Mouse (Mus musculus) liver, embryonic 14.5 days (tissue): ENCODE results near the gene Ankrd7. TPM values are rescaled to one million over a fixed set of nuclear protein-coding genes. Genes with fewer than 3 reads are reported as not detected.
"Not testable (repeated sequence)": the region's sequence is repeated elsewhere in the genome, so short reads cannot be mapped to it uniquely, and the experiment has no call there.

ENCODE experiments used
- ATAC-seq: fragments of 200-750 bp; cut with Nextera tagmentation; 2 replicates; pipeline ENCODE4 v1.8.0; 2017; ENCODE audit warnings: moderate number of reproducible peaks, mild to moderate bottlenecking, moderate library complexity; ENCODE audit not compliant: insufficient read depth
- DNase-seq, 3 experiments: peaks; one replicate each; pipeline ENCODE4 v3.0.0-alpha.2; 2012 to 2013; ENCODE audit warnings: low read depth in 3 of 3, low spot score in 3 of 3
- H3K27ac ChIP-seq: fragments of 300-500 bp; sonication (generic); 2 replicates; pipeline ENCODE4 v1.5.1; 2014; ENCODE audit warnings: moderate library complexity, mild to moderate bottlenecking, control low read depth, inconsistent platforms
- H3K27me3 ChIP-seq: fragments of 300-500 bp; sonication (generic); 2 replicates; pipeline ENCODE4 v1.6.1; 2014; ENCODE audit warnings: mild to moderate bottlenecking, low read length, moderate library complexity; ENCODE audit not compliant: control insufficient read depth, insufficient read depth
- H3K36me3 ChIP-seq: fragments of 300-500 bp; sonication (generic); replicated peaks from 2 replicates; pipeline ENCODE4 v1.6.1; 2014; ENCODE audit warnings: low read depth; ENCODE audit not compliant: control insufficient read depth, insufficient read depth
- H3K4me1 ChIP-seq, 2 experiments: fragments of 200-500 bp in 1 of 2; fragments of 300-500 bp in 1 of 2; sonication (generic) in 1 of 2; replicated peaks; 2 replicates each; pipeline ENCODE4 v1.6.1; 2012 to 2014; ENCODE audit warnings: antibody characterized with exemption in 1 of 2, inconsistent platforms in 1 of 2, low read length in 1 of 2; ENCODE audit not compliant: control insufficient read depth in 2 of 2, insufficient read depth in 2 of 2
- H3K4me2 ChIP-seq: fragments of 300-500 bp; sonication (generic); 2 replicates; pipeline ENCODE4 v1.6.1; 2014; ENCODE audit warnings: low read depth, mild to moderate bottlenecking, control low read depth, moderate library complexity
- H3K4me3 ChIP-seq, 2 experiments: fragments of 200-500 bp in 1 of 2; fragments of 300-500 bp in 1 of 2; sonication (generic) in 1 of 2; 2 replicates each; pipeline ENCODE4 v1.5.1; 2012 to 2014; ENCODE audit warnings: low read depth in 2 of 2, low read length in 2 of 2, mild to moderate bottlenecking in 2 of 2, control low read depth in 1 of 2, inconsistent platforms in 1 of 2, moderate library complexity in 1 of 2; ENCODE audit not compliant: insufficient read depth in 1 of 2
- H3K9ac ChIP-seq: fragments of 300-500 bp; sonication (generic); replicated peaks from 2 replicates; pipeline ENCODE4 v1.6.1; 2014; ENCODE audit warnings: mild to moderate bottlenecking, control low read depth, moderate library complexity
- H3K9me3 ChIP-seq: fragments of 300-500 bp; sonication (generic); 2 replicates; pipeline ENCODE4 v1.6.1; 2016; ENCODE audit warnings: low read length, mixed read lengths; ENCODE audit not compliant: control insufficient read depth
- CTCF ChIP-seq: IDR thresholded peaks from 2 replicates; pipeline ENCODE4 v1.5.1; 2016; ENCODE audit warnings: antibody characterized with exemption, low read depth, control low read depth
- EP300 ChIP-seq: IDR thresholded peaks from 2 replicates; pipeline ENCODE4 v1.6.1; 2016; ENCODE audit warnings: antibody characterized with exemption, low read depth
- WGBS: fragments of 180-500 bp; shearing (Covaris S2); extraction: QIAGEN DNeasy Blood & Tissue Kit; methylation state at CpG from one replicate; pipeline ENCODE4 v1.1.7; 2014; ENCODE audit not compliant: insufficient replicate concordance; 5-methylcytosine and 5-hydroxymethylcytosine counted together
- polyA plus RNA-seq, 2 experiments: library from polyadenylated mRNA; depleted of rRNA in 1 of 2; stranded (reverse) in 1 of 2; unstranded in 1 of 2; fragments of >200 nt; fragmentation: Nextera tagmentation in 1 of 2; extraction: Ambion mirVana in 1 of 2; gene quantifications; 2 replicates each; pipeline versions ENCODE4 v1.2.1 to v1.2.3; 2012 to 2014

The Ankrd7 gene
- polyA plus RNA-seq (2012; rRNA removed) (0.02 TPM in 1 of 2 replicates, not detected in the other), polyA plus RNA-seq (2014; fragmentation: Nextera tagmentation; extraction: Ambion mirVana) (0.11 TPM in 1 of 2 replicates, not detected in the other)

DNA sequence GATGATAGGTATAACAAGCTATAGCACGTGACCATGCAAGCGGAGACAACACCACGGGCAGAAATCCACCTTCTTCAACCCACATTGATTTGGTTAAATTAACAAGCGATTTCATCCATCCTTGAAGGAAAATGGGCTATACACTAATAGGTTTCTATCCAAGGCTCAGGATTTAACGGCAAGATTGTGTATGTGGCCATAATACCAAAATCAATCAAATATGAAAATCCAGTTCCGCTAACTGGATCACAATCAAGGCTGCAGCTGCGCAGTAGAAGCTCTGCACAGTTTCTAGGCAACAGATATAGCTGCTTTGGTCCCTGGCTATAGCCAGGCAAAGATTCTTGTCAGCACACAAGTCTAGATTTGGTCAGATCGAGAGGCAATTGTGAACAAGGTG, at the start of gene Ankrd7:
Gene Ankrd7 (plus strand): TSS at position 301 of the 400 bp plus-strand sequence.
- Histone ChIP-seq H3K27ac (no peak within 1 kb of the TSS), H3K4me3 (no peak within 1 kb of the TSS), H3K36me3 (no peaks in the 10 kb centered on the region), H3K9me3 (no peaks in the 10 kb centered on the region), H3K4me1 (no peaks in the 10 kb centered on the region), H3K9ac (no peak within 1 kb of the TSS), H3K27me3 (no peaks in the 10 kb centered on the region), H3K4me2 (no peak within 1 kb of the TSS)
- no peak for DNase-seq
- WGBS, result 74% methylated on average over 8 of the region's 8 CpGs
- TF ChIP-seq EP300 (no peak), CTCF (no peak)
- ATAC-seq, result no peak

GRCm38 (mm10) chr6:18819343-18819742, 46.8 kb upstream of the Ankrd7 start:
- peak; percentile 51; the same call in 1 of the 2 replicates for TF ChIP-seq CTCF
- TF ChIP-seq EP300, result no peak
- 13% methylated on average over 4 of the region's 4 CpGs for WGBS
- Histone ChIP-seq H3K36me3 (no peaks in the 10 kb centered on the region), H3K27me3 (no peaks in the 10 kb centered on the region), H3K27ac (no peak overlapping the region), H3K4me2 (no peak overlapping the region), H3K9me3 (no peaks in the 10 kb centered on the region), H3K9ac (no peak overlapping the region), H3K4me1 (no peaks in the 10 kb centered on the region), H3K4me3 (no peak overlapping the region)
- DNase-seq (peak in 2 of 3 experiments; percentile 1 to 7), ATAC-seq (no peak)

DNA sequence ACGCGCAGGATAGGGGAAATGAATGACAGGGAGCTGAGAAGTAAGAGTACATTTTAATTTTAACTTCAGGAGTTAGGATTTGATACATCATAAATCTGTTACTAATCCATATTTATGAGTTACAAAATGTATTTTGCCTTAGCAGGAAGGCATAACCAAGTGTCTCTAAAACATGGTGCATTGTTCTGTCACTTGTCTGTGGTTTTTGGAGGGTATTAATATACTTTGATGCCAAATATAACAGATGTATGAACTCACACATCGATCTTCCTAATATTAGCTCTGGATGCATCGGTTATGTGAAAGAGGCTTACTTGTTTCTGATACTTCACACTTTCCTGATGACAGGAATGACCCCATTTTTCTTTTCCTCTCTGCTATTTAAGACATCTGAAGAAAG, 45.9 kb upstream of the Ankrd7 start:
- DNase-seq (no peak), ATAC-seq (no peak)
- H3K9me3 ChIP-seq, result no peaks in the 10 kb centered on the region
- H3K36me3 ChIP-seq, result no peaks in the 10 kb centered on the region
- no peak overlapping the region for H3K9ac ChIP-seq
- H3K4me2 ChIP-seq, result no peak overlapping the region
- H3K4me3 ChIP-seq, result no peak overlapping the region
- no peaks in the 10 kb centered on the region for H3K4me1 ChIP-seq
- whole genome bisulfite sequencing, result 53% methylated on average over 4 of the region's 4 CpGs
- H3K27me3 ChIP-seq, result no peaks in the 10 kb centered on the region
- no peak overlapping the region for H3K27ac ChIP-seq
- TF ChIP-seq CTCF, result no peak
- no peak for TF ChIP-seq EP300

DNA sequence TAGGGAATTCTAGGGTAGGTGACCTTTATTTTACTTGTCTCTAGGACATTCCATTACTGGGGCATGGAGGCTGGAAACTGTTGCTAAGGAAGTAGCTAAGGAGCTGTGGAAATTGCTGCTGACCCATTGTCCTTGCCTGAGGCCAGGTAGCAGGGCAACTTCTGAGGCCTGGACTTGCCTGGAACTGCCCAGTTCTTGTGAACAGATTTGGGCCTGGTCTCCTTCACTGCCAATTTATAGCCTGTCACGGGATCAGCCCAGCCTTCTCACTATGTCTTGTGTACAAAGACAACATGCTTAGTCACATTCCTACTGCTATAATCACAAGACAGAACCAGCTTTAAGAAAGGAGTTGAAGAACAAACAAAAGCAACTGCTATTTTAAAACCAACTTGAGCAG, 43.3 kb upstream of the Ankrd7 start:
- DNase-seq, result no peak
- 50% methylated on average over 1 of the region's 1 CpGs for WGBS
- TF ChIP-seq EP300 (no peak), CTCF (no peak)
- no peaks in the 10 kb centered on the region for H3K9me3 ChIP-seq
- no peaks in the 10 kb centered on the region for H3K4me1 ChIP-seq
- no peaks in the 10 kb centered on the region for H3K27me3 ChIP-seq
- H3K4me3 ChIP-seq, result no peak overlapping the region
- ATAC-seq, result no peak
- H3K27ac ChIP-seq, result no peak overlapping the region
- no peaks in the 10 kb centered on the region for H3K36me3 ChIP-seq
- H3K9ac ChIP-seq, result no peak overlapping the region
- no peak overlapping the region for H3K4me2 ChIP-seq

- WGBS, result 32% methylated on average over 1 of the region's 1 CpGs
- Histone ChIP-seq H3K27ac (no peak overlapping the region), H3K9ac (no peak overlapping the region), H3K36me3 (no peaks in the 10 kb centered on the region), H3K4me2 (no peak overlapping the region), H3K9me3 (no peaks in the 10 kb centered on the region), H3K4me1 (no peaks in the 10 kb centered on the region), H3K27me3 (no peaks in the 10 kb centered on the region), H3K4me3 (no peak overlapping the region)
- TF ChIP-seq EP300 (no peak), CTCF (no peak)
- ATAC-seq (no peak), DNase-seq (no peak)
Observed at GRCm38 (mm10) chr6:18832958-18833357, 33.2 kb upstream of the Ankrd7 start.

GRCm38 (mm10) chr6:18844529-18844928, 21.6 kb upstream of the Ankrd7 start:
- not testable (repeated sequence) for H3K4me3 ChIP-seq, H3K27me3 ChIP-seq, DNase-seq, ATAC-seq, H3K9ac ChIP-seq, H3K27ac ChIP-seq, H3K36me3 ChIP-seq, H3K4me2 ChIP-seq, H3K4me1 ChIP-seq, H3K9me3 ChIP-seq
- no CpG with 5 or more reads among the region's 11 CpGs for WGBS

GRCm38 (mm10) chr6:18845571-18845970, 20.5 kb upstream of the Ankrd7 start:
- not testable (repeated sequence) for H3K4me1 ChIP-seq, H3K4me2 ChIP-seq, H3K27me3 ChIP-seq, H3K27ac ChIP-seq, H3K4me3 ChIP-seq, H3K9me3 ChIP-seq, H3K36me3 ChIP-seq, ATAC-seq, DNase-seq, H3K9ac ChIP-seq
- WGBS, result 3% methylated on average over 5 of the region's 7 CpGs
